Mouse (Mus musculus) thymus, adult 2 months (tissue): ENCODE measurements around the gene Ogfod2. TPM values are rescaled to one million over a fixed set of nuclear protein-coding genes. Genes with fewer than 3 reads are reported as not detected.

Experiments used
- DNase-seq: peaks from one replicate; pipeline ENCODE4 v3.0.0; 2021
- H3K27ac ChIP-seq: fragments of 200-500 bp; 2 replicates; pipeline ENCODE4 v1.5.1; 2012; ENCODE audit warnings: low read length, control low read depth; ENCODE audit not compliant: control insufficient read depth, insufficient read depth
- H3K27me3 ChIP-seq: fragments of 200-500 bp; 2 replicates; pipeline ENCODE4 v1.6.1; 2012; ENCODE audit warnings: mild to moderate bottlenecking, low read length, moderate library complexity, mixed read lengths; ENCODE audit not compliant: control insufficient read depth, insufficient read depth
- H3K36me3 ChIP-seq: fragments of 200-500 bp; 2 replicates; pipeline ENCODE4 v1.6.1; 2012; ENCODE audit warnings: mild to moderate bottlenecking, low read length, moderate library complexity; ENCODE audit not compliant: control insufficient read depth, insufficient read depth
- H3K4me1 ChIP-seq: fragments of 200-500 bp; replicated peaks from 2 replicates; pipeline ENCODE4 v1.6.1; 2012; ENCODE audit warnings: low read length; ENCODE audit not compliant: control insufficient read depth, insufficient read depth
- H3K4me3 ChIP-seq: fragments of 200-500 bp; 2 replicates; pipeline ENCODE4 v1.5.1; 2012; ENCODE audit warnings: mild to moderate bottlenecking, low read length, control low read depth, moderate library complexity; ENCODE audit not compliant: control insufficient read depth, insufficient read depth
- CTCF ChIP-seq: fragments of 200-500 bp; IDR thresholded peaks from 2 replicates; pipeline ENCODE4 v1.5.1; 2012; ENCODE audit warnings: mild to moderate bottlenecking, control low read depth, low read length, moderate library complexity, borderline replicate concordance; ENCODE audit not compliant: control insufficient read depth, poor library complexity, insufficient read depth; ENCODE audit errors: extremely low read depth
- POLR2A ChIP-seq: fragments of 200-500 bp; IDR thresholded peaks from 2 replicates; pipeline ENCODE4 v1.6.1; 2012; ENCODE audit warnings: mild to moderate bottlenecking, low read length, control low read depth, moderate library complexity; ENCODE audit not compliant: control insufficient read depth, poor library complexity, insufficient read depth; ENCODE audit errors: extremely low read depth
- WGBS: fragments of 180-500 bp; shearing (Covaris S2); methylation state at CpG from one replicate; pipeline ENCODE4 v1.1.7; 2018; 5-methylcytosine and 5-hydroxymethylcytosine counted together
- polyA plus RNA-seq: library from polyadenylated mRNA; depleted of rRNA; stranded (reverse); fragments of >200 nt; gene quantifications from 2 replicates; pipeline ENCODE4 v1.2.3, GENCODE M21; 2012

Gene Ogfod2
- polyA plus RNA-seq, 1 experiment, result 88.9 TPM

DNA sequence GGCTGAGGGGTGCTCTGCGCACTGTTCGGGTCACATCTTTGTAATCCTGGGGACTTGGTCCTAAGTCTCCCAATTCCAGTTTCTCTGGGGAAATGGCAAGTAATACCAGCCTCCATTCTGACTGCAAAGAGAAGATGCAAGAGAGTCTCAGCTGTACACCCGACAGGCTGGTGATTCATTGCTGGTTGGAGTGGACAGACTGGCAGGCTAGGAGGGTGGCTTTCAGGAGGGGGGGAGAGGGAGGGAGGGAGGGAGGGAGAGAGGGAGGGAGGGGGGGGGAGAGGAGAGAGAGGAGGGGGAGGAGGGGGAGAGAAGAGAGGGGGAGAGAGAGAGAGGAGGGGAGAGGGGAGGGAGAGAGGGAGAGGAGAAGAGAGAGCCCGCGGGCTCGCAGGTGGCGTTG lies 3.4 kb downstream of the Ogfod2 start:
- Histone ChIP-seq H3K4me1 (peaks cover 31% of the 10 kb centered on the region), H3K27ac (no peak overlapping the region), H3K4me3 (peak overlapping the region; percentile 100), H3K27me3 (no peaks in the 10 kb centered on the region), H3K36me3 (peaks cover 7% of the 10 kb centered on the region)
- TF ChIP-seq CTCF (no peak), POLR2A (no peak)
- no peak for DNase-seq
- WGBS, result 29% methylated on average over 7 of the region's 7 CpGs

DNA sequence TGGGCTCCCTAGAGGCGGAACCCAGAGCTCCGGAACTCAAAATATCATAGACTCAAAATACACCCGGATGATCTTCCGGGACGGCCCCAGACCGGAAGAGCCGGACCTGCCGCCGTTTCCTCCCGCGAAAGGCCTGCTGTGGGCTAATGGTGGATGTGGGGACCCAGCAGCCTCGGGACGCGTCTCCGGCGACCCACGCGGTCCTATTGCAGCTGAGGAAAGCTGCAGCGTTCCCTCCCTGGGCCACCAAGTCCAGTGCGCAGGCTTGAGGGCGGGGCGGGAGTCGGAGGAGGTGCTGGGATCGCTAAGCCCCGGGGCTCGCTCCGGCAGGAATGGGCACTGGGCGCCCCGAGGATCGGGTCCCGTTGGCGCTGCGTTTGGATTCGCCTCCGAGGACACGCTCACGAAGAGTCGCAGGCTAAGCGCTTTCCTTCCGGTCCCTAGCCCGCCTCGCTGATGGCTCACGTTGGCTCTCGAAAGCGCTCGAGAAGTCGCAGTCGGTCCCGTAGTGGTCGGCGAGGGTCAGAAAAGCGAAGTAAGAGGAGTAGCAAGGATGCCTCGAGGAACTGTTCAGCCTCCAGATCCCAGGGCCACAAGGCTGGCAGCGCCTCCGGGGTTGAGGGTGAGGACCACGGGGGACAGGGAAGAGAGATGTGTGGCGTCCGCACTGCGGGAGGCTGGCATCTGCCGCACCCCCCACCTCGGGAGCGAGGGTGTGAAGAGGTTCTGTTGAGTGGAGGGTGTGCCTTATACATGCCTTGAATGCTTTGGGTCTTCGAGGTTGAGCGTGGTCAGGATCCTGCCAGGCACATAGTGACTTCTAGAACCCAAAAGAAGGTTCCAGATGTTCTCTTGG lies 4.1 kb downstream of the Ogfod2 start, which contains the start of gene Arl6ip4:
Arl6ip4 (plus strand) TSS at position 100 of the 856 bp plus-strand sequence.
- whole genome bisulfite sequencing, result 1% methylated on average over 64 of the region's 64 CpGs
- TF ChIP-seq CTCF (no peak), POLR2A (peak; percentile 54; the same call in 1 of the 2 replicates)
- H3K27ac ChIP-seq, result no peak within 1 kb of the TSS
- peak; percentile 76 for DNase-seq
- H3K4me1 ChIP-seq, result peaks cover 27% of the 10 kb centered on the region
- peak within 1 kb of the TSS; percentile 100 for H3K4me3 ChIP-seq
- H3K36me3 ChIP-seq, result peaks cover 14% of the 10 kb centered on the region
- H3K27me3 ChIP-seq, result no peaks in the 10 kb centered on the region

DNA sequence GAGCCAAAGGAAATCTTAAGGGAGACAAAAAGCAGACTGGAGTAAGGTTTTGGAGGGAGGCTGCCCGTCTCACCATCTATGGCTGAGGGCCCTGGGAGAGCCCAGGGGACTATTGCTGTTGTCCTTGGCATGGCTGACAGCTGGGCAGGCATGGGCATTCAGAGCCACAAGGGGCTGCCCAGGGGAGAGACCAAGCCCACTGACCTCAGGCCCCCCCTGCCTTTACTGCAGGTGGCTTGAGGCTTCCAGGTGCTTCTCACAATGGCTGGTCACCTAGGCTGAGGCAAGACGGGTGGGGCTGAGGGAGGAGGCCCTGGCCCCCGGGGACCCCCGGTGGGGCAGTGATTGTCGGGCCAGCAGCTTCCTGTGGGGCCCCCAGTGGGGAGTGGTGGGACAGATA lies 7.1 kb downstream of the Ogfod2 start:
- no peak overlapping the region for H3K27ac ChIP-seq
- no peak overlapping the region for H3K4me3 ChIP-seq
- peaks cover 14% of the 10 kb centered on the region for H3K4me1 ChIP-seq
- H3K27me3 ChIP-seq, result no peaks in the 10 kb centered on the region
- H3K36me3 ChIP-seq, result peaks cover 39% of the 10 kb centered on the region
- 79% methylated on average over 5 of the region's 5 CpGs for WGBS
- TF ChIP-seq POLR2A (no peak), CTCF (no peak)
- DNase-seq, result no peak

DNA sequence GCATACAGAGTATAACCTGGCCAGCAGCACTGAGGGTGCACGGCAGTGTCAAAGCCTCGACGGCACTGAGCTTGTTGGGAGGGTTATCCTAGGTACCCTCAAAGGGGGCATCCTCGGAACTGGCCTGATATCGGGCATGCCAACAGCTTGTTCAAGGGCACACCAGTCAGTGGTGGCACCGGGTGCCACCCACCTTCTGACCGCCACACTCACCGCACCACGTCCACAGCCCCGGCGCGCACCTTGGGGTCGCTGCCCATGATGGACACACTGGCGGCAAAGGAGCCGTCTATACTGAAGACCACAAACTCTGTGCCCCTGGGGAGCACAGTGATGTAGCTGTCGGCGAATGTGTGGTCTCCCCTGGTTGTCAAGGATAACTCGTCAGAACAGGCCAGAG lies 10.3 kb downstream of the Ogfod2 start:
- Histone ChIP-seq H3K4me1 (0 out of 2 replicates have a peak, but pooled peaks cover 3% of the 10 kb centered on the region), H3K27me3 (no peaks in the 10 kb centered on the region), H3K4me3 (no peak overlapping the region), H3K27ac (no peak overlapping the region), H3K36me3 (peaks cover 60% of the 10 kb centered on the region)
- TF ChIP-seq CTCF (no peak), POLR2A (no peak)
- 97% methylated on average over 18 of the region's 18 CpGs for WGBS
- DNase-seq, result no peak

DNA sequence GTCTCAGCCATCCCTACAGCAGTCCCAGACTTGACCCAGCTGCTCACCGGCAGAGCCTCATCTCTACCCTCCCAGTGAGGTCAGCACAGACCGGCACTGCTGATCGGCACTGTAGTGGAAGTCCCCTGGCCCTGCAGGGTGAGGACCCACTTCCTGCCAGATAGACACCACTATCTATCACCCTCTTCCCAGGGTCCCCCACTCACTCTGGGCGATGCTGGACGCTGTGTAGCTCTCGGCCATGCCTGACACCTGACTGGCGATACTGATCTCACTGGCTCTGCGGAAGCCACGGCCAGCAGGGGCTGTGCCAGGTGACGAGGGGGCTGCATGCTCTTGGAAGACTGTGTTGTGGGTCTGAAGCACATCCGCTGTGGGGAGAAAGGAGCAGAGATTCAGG lies 13.0 kb downstream of the Ogfod2 start:
- no peak overlapping the region for H3K27ac ChIP-seq
- no peaks in the 10 kb centered on the region for H3K27me3 ChIP-seq
- H3K36me3 ChIP-seq, result peaks cover 76% of the 10 kb centered on the region
- no peak overlapping the region for H3K4me3 ChIP-seq
- TF ChIP-seq POLR2A (no peak), CTCF (no peak)
- 95% methylated on average over 11 of the region's 11 CpGs for WGBS
- no peaks in the 10 kb centered on the region for H3K4me1 ChIP-seq
- DNase-seq, result no peak

DNA sequence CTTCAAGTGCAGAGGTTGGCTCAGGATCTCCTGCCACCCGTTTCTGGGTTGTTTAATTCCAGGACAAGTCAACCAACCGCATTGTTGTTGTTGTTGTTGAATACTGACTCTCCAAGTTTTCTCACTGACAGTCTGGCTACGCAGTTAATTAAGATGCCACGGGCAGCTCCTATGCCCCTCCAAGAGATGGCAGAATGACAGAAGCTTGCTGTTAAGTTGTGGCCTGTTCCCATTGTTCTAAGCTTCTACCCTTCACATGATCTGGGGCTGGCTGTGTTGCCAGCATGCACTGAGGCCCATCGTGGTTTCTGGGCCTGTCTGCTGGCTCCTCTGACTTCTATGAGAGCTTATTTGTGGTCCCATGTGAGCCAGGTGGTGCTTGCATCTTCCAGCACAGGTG lies 22.2 kb downstream of the Ogfod2 start:
- no peak for DNase-seq
- 88% methylated on average over 5 of the region's 5 CpGs for WGBS
- TF ChIP-seq CTCF (no peak), POLR2A (no peak)
- Histone ChIP-seq H3K36me3 (peaks cover 56% of the 10 kb centered on the region), H3K4me3 (no peak overlapping the region), H3K4me1 (no peaks in the 10 kb centered on the region), H3K27ac (no peak overlapping the region), H3K27me3 (no peaks in the 10 kb centered on the region)

DNA sequence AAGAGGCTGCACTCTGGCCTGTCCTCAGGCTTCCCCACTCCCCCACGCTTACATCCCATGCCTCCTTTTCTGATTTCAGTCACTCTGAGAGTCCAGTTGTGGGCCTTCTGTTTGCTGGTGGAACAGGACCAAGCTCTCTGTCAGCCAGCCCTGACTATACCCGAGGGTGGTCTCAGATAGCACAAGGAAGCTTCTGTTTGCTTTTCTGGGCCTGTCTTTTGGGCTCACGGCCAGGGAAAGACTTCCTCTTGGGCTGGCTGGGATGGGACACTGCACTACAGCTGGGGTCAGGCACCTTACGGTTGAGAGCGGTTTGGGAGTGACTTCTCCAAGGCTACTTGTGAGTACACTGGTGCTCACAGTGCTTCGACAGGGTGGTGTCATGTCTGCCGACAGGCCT lies 26.0 kb downstream of the Ogfod2 start:
- Histone ChIP-seq H3K27ac (no peak overlapping the region), H3K36me3 (peaks cover 47% of the 10 kb centered on the region), H3K4me1 (no peaks in the 10 kb centered on the region), H3K27me3 (no peaks in the 10 kb centered on the region), H3K4me3 (no peak overlapping the region)
- TF ChIP-seq POLR2A, result no peak
- TF ChIP-seq CTCF, result no peak
- DNase-seq, result no peak
- 89% methylated on average over 7 of the region's 7 CpGs for WGBS

DNA sequence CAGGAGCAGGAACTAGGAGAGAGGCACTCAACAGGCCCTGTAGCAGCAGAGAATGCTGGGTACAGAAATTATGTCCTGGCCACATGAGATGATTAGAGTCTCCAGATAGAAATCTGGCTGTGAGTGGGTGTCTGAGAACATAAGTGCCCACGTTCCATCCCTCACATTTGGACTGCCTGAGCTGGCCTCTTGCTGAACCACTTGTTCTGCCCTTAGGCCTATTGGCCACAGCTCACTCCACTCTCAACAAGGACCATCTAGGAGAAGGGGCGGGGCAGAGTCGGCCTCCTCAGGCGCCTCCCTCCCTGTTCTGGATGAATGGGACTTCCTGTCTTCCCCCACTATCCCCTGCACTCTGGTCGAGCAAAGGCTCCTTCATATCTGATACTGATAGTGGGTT lies 36.9 kb downstream of the Ogfod2 start:
- TF ChIP-seq POLR2A (no peak), CTCF (no peak)
- no peak overlapping the region for H3K27ac ChIP-seq
- no peaks in the 10 kb centered on the region for H3K4me1 ChIP-seq
- no peak for DNase-seq
- peaks cover 46% of the 10 kb centered on the region for H3K36me3 ChIP-seq
- H3K4me3 ChIP-seq, result no peak overlapping the region
- 87% methylated on average over 5 of the region's 5 CpGs for WGBS
- no peaks in the 10 kb centered on the region for H3K27me3 ChIP-seq
